Mouse (Mus musculus): ENCODE data around the gene 1700020A23Rik. TPM values are rescaled to one million over a fixed set of nuclear protein-coding genes. Genes with fewer than 3 reads are reported as not detected.

Gene 1700020A23Rik
- polyA plus RNA-seq, 1 experiment, result not detected

DNA sequence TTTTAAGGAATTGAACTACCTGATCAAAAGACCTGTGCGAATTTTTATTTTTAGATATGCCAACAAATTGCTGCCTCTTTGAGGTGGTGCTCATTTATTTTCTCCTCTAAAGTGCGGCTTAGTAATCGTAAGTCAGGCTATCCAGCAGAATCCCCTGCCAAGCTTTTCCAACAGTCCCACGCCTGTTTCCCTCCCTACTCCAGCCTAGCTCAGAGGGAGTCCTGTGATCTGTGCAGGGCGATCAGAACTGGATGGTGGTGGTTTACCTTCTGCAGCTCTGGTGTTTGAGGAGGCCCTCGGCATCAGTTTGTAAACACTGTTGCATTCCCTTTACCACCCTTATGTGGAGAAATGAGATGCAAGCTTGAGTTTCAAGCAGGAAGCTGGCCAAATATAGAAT, 48.4 kb downstream of the 1700020A23Rik start:
- 0 out of 2 replicates have a peak overlapping the region, but pooled peaks have one; percentile 14 for H3K27ac ChIP-seq (replicated peaks; ENCODE audit: low read depth, low read length)
- H3K4me1 ChIP-seq (ENCODE audit: control insufficient read depth, insufficient read depth, insufficient read length, low read length), result peaks cover 10% of the 10 kb centered on the region
- H3K4me3 ChIP-seq (ENCODE audit: insufficient read depth, low read depth, low read length), result no peak overlapping the region

DNA sequence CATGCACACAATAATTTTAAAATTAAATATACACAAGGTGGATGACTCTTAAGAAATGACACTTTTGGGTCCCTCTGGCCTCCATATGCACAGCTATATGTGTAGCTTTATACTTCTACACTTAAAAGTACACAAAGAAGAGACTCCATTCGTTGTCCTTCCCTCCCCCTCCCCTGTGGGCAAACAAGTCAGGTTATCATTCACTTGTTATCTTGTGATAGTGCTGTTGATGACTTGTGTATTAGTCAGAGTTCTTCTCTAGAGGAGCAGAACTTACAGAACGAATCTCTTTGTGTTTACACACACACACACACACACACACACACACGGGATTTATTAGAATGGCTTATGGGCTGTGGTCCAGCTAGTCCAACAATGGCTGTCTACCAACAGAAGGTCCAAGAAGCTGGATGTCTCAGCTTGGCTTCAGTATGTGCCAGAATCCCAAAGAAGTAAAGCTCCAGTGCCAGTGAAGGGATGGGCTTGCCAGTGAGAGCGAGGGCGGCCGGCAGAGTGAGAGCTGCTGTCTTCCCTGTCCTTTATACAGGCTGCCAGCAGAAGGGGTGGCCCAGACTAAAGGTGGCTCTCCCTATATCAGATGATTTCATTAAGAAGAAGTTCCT, 49.8 kb downstream of the 1700020A23Rik start:
- Histone ChIP-seq H3K4me3 (ENCODE audit: insufficient read depth, low read depth, low read length) (no peak overlapping the region), H3K4me1 (ENCODE audit: control insufficient read depth, insufficient read depth, insufficient read length, low read length) (peaks cover 12% of the 10 kb centered on the region), H3K27ac (replicated peaks; ENCODE audit: low read depth, low read length) (no peak overlapping the region)

Other genes with a start within 250 kb of the 1700020A23Rik start
- gene Snrpb, start 225.9 kb upstream of the 1700020A23Rik start, polyA plus RNA-seq (2012; ENCODE audit: insufficient read depth, insufficient read length, missing spikeins), result 86.8 and 89.5 TPM in 2 replicates
- not detected in 2 replicates for gene Tmc2, start 210.1 kb upstream of the 1700020A23Rik start, polyA plus RNA-seq (2012; ENCODE audit: insufficient read depth, insufficient read length, missing spikeins)
- gene Nop56, start 130.8 kb upstream of the 1700020A23Rik start, polyA plus RNA-seq (2012; ENCODE audit: insufficient read depth, insufficient read length, missing spikeins), result 19.8 and 20.3 TPM in 2 replicates
- gene Idh3b, start 120.7 kb upstream of the 1700020A23Rik start, polyA plus RNA-seq (2012; ENCODE audit: insufficient read depth, insufficient read length, missing spikeins), result 2,344 and 2,540 TPM in 2 replicates
- 0.46 TPM in 1 of 2 replicates, not detected in the other for gene Ebf4, start 110.1 kb upstream of the 1700020A23Rik start, polyA plus RNA-seq (2012; ENCODE audit: insufficient read depth, insufficient read length, missing spikeins)
- 8.2 and 9.9 TPM in 2 replicates for gene Cpxm1, start 7.7 kb upstream of the 1700020A23Rik start, polyA plus RNA-seq (2012; ENCODE audit: insufficient read depth, insufficient read length, missing spikeins)
- gene Gm28372, start within 50 bp of the 1700020A23Rik start, polyA plus RNA-seq (2012; ENCODE audit: insufficient read depth, insufficient read length, missing spikeins), result not detected in 2 replicates
- gene Tmem239, start 1.2 kb downstream of the 1700020A23Rik start, polyA plus RNA-seq (2012; ENCODE audit: insufficient read depth, insufficient read length, missing spikeins), result not detected in 2 replicates
- 28.7 and 31.8 TPM in 2 replicates for gene Vps16, start 19.1 kb downstream of the 1700020A23Rik start, polyA plus RNA-seq (2012; ENCODE audit: insufficient read depth, insufficient read length, missing spikeins)
- 6.9 and 10.4 TPM in 2 replicates for gene Pced1a, start 19.4 kb downstream of the 1700020A23Rik start, polyA plus RNA-seq (2012; ENCODE audit: insufficient read depth, insufficient read length, missing spikeins)
- gene Ptpra, start 45.0 kb downstream of the 1700020A23Rik start, polyA plus RNA-seq (2012; ENCODE audit: insufficient read depth, insufficient read length, missing spikeins), result 38.6 and 52.5 TPM in 2 replicates
- gene Mrps26, start 158.5 kb downstream of the 1700020A23Rik start, polyA plus RNA-seq (2012; ENCODE audit: insufficient read depth, insufficient read length, missing spikeins), result 40.2 and 51.0 TPM in 2 replicates
- gene Oxt, start 170.9 kb downstream of the 1700020A23Rik start, polyA plus RNA-seq (2012; ENCODE audit: insufficient read depth, insufficient read length, missing spikeins), result not detected in 2 replicates
- gene Avp, start 177.3 kb downstream of the 1700020A23Rik start, polyA plus RNA-seq (2012; ENCODE audit: insufficient read depth, insufficient read length, missing spikeins), result not detected in 2 replicates
- gene Fastkd5, start 224.8 kb downstream of the 1700020A23Rik start, polyA plus RNA-seq (2012; ENCODE audit: insufficient read depth, insufficient read length, missing spikeins), result 6.1 and 7.4 TPM in 2 replicates
- gene Ubox5, start 224.8 kb downstream of the 1700020A23Rik start, polyA plus RNA-seq (2012; ENCODE audit: insufficient read depth, insufficient read length, missing spikeins), result 3.3 and 3.6 TPM in 2 replicates
- 0.63 and 1.3 TPM in 2 replicates for gene Lzts3, start 237.5 kb downstream of the 1700020A23Rik start, polyA plus RNA-seq (2012; ENCODE audit: insufficient read depth, insufficient read length, missing spikeins)

Measured in brown adipose tissue, adult 24 weeks (tissue).